Mouse (Mus musculus): ENCODE results near the gene Troap.

GRCm38 (mm10) chr15:99116539-99116938 is 42.2 kb downstream of the Troap start:
- no peak for TF ChIP-seq CTCF (conservative IDR thresholded peaks at IDR 0.05; ENCODE audit: low read length)
- no peak for TF ChIP-seq NANOG (IDR thresholded peaks at IDR 0.05; ENCODE audit: borderline replicate concordance, low read length)

Measured in E14TG2a.4 (cell line).